Mouse (Mus musculus) intestine, postnatal 0 days (tissue): Measurements from ENCODE around the gene Pfn1. TPM values are rescaled to one million over a fixed set of nuclear protein-coding genes. Genes with fewer than 3 reads are reported as not detected.

Experiments
- ATAC-seq: fragments of 200-750 bp; cut with Nextera tagmentation; 2 replicates; pipeline ENCODE4 v1.8.0; 2017; ENCODE audit warnings: mild to moderate bottlenecking, moderate TSS enrichment, moderate library complexity
- H3K27ac ChIP-seq: fragments of 300-500 bp; sonication (generic); 2 replicates; pipeline ENCODE4 v1.5.1; 2014; ENCODE audit warnings: mild to moderate bottlenecking, low read depth, low read length, moderate library complexity
- H3K27me3 ChIP-seq: fragments of 300-500 bp; sonication (generic); replicated peaks from 2 replicates; pipeline ENCODE4 v1.6.1; 2014; ENCODE audit warnings: low read length, mixed read lengths; ENCODE audit not compliant: control insufficient read depth, insufficient read depth
- H3K36me3 ChIP-seq: fragments of 300-500 bp; sonication (generic); 2 replicates; pipeline ENCODE4 v1.6.1; 2014; ENCODE audit warnings: mild to moderate bottlenecking, moderate library complexity; ENCODE audit not compliant: control insufficient read depth, insufficient read depth
- H3K4me1 ChIP-seq: fragments of 300-500 bp; sonication (generic); replicated peaks from 2 replicates; pipeline ENCODE4 v1.6.1; 2014; ENCODE audit warnings: antibody characterized with exemption, low read length, mixed read lengths; ENCODE audit not compliant: control insufficient read depth, insufficient read depth
- H3K4me2 ChIP-seq: fragments of 300-500 bp; sonication (generic); replicated peaks from 2 replicates; pipeline ENCODE4 v1.6.1; 2014; ENCODE audit warnings: low read depth, mild to moderate bottlenecking, moderate library complexity
- H3K4me3 ChIP-seq: fragments of 300-500 bp; sonication (generic); 2 replicates; pipeline ENCODE4 v1.5.1; 2014; ENCODE audit warnings: low read depth, low read length
- H3K9ac ChIP-seq: fragments of 300-500 bp; sonication (generic); 2 replicates; pipeline ENCODE4 v1.6.1; 2014; ENCODE audit warnings: mild to moderate bottlenecking, low read depth, low read length
- H3K9me3 ChIP-seq: fragments of 300-500 bp; sonication (generic); 2 replicates; pipeline ENCODE4 v1.6.1; 2016; ENCODE audit warnings: mixed run types; ENCODE audit not compliant: control insufficient read depth
- CTCF ChIP-seq: sonication (generic); IDR thresholded peaks from 2 replicates; pipeline ENCODE4 v1.5.1; 2016; ENCODE audit warnings: low read depth, mild to moderate bottlenecking, control low read depth, antibody characterized with exemption, moderate library complexity
- WGBS: fragments of 180-500 bp; shearing (Covaris S2); extraction: QIAGEN DNeasy Blood & Tissue Kit; methylation state at CpG from one replicate; pipeline ENCODE4 v1.1.7; 2014; 5-methylcytosine and 5-hydroxymethylcytosine counted together
- polyA plus RNA-seq: library from polyadenylated mRNA; unstranded; fragments of >200 nt; fragmentation: Nextera tagmentation; extraction: Ambion mirVana; gene quantifications from 2 replicates; pipeline ENCODE4 v1.2.1, GENCODE M21; 2015

Gene Pfn1
- polyA plus RNA-seq, 1 experiment from 2014 or later = 1,961 TPM

DNA sequence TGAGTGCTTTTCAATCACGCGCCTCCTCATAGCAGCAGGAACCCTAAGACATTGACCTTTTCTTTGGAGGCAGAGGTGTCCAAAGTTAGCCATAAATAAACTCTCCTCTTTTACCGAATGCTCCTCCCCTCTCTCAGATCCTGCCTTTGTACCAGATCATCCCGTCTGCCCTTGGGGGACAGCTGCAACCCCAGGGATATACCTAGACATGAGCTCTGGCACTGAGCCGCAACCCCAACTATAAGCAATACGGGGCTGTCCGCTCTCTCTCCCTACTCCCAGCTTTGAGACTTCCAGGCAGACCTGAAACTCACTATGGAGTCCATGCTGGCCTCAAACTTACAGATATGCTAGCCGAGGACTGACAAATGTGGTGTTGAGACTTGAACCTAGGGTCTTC is 12.2 kb upstream of the Pfn1 start:
- Histone ChIP-seq H3K36me3 (peaks cover 51% of the 10 kb centered on the region), H3K4me2 (no peak overlapping the region), H3K9me3 (no peaks in the 10 kb centered on the region), H3K27ac (no peak overlapping the region), H3K27me3 (no peaks in the 10 kb centered on the region), H3K4me1 (no peaks in the 10 kb centered on the region), H3K4me3 (no peak overlapping the region), H3K9ac (no peak overlapping the region)
- no peak for TF ChIP-seq CTCF
- 96% methylated on average over 8 of the region's 8 CpGs for WGBS
- ATAC-seq = no peak

DNA sequence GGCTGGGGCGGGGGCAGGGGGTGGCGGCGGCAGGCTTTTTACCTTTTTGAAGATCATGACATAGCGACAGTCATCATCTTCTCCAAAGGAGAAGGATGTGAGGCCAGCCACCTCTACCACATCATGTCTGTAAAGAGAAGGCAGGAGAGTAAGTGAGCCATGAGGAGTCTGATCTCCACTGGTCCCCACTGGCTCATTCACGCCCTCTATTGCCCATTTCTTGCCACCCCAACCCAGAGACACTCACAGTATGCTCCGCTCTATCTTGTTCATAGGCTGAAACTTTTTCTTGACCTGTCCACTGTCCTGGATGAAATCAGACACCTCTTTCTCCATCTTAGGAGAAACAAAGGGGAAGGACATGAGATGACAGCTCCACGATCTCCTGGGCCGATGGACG is 10.3 kb upstream of the Pfn1 start:
- peaks cover 42% of the 10 kb centered on the region for H3K36me3 ChIP-seq
- TF ChIP-seq CTCF = peak; percentile 44
- no peaks in the 10 kb centered on the region for H3K4me1 ChIP-seq
- no peak overlapping the region for H3K4me2 ChIP-seq
- no peak overlapping the region for H3K27ac ChIP-seq
- WGBS = 95% methylated on average over 9 of the region's 9 CpGs
- H3K9me3 ChIP-seq = no peaks in the 10 kb centered on the region
- no peak overlapping the region for H3K9ac ChIP-seq
- no peaks in the 10 kb centered on the region for H3K27me3 ChIP-seq
- H3K4me3 ChIP-seq = no peak overlapping the region
- ATAC-seq = no peak

DNA sequence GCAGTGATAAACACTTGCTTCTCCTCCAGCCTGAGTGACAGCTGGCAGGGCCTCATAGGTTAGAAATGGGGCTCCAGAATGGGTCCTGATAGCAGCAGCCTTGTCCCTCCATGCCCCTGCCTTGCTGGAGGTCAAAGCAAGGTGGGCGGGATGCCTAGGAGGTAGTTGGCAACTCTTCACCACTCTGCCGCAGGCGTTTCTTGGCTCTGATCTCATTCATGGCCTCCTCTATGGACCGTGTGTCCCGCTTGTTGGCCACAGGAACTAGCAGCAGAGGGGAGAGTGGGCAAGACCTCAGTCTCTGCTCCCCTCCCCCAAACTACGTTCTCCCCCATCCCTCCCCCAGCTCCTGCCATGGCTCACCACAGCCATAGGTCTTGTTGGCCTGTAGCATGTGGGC is 9.5 kb upstream of the Pfn1 start:
- Histone ChIP-seq H3K4me2 (no peak overlapping the region), H3K9ac (no peak overlapping the region), H3K27ac (no peak overlapping the region), H3K4me1 (no peaks in the 10 kb centered on the region), H3K4me3 (no peak overlapping the region), H3K9me3 (no peaks in the 10 kb centered on the region), H3K36me3 (peaks cover 42% of the 10 kb centered on the region), H3K27me3 (no peaks in the 10 kb centered on the region)
- TF ChIP-seq CTCF = no peak
- WGBS = 96% methylated on average over 6 of the region's 6 CpGs
- no peak for ATAC-seq

DNA sequence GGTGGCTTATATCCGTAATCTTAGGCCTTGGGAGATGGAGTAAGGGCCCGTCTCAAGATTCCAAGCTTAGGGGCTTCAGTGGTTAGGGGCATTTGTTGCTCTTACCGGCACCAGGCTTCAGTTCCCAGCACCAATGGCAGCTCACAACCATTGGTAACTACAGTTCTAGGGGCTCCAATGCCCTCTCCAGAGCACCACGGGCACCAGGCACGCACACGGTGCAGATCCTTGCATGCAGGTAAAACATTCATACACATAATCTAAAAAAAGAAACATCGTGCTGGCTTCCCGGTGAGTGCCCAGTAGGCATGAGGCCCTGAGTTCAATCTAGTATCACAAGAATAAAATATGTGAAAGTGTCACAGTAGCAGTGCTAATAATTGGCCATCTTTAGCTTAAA is 8.7 kb upstream of the Pfn1 start:
- WGBS = 89% methylated on average over 8 of the region's 8 CpGs
- H3K36me3 ChIP-seq = peaks cover 42% of the 10 kb centered on the region

DNA sequence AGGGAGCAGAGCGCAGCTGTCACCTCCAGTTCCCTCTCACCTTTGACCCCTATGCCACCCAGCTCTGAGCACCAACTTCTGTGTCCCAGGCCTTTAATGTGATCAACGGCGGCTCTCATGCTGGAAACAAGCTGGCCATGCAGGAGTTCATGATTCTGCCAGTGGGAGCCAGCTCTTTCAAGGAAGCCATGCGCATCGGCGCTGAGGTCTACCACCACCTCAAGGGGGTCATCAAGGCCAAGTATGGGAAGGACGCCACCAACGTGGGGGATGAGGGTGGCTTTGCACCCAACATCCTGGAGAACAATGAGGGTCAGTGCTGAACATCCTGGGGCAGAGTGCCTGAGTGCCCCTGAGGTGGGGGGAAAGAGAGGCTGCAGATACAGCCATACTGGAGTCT is 6.1 kb upstream of the Pfn1 start:
- Histone ChIP-seq H3K27ac (no peak overlapping the region), H3K4me1 (peaks cover 10% of the 10 kb centered on the region), H3K36me3 (peaks cover 34% of the 10 kb centered on the region), H3K4me2 (no peak overlapping the region), H3K9ac (no peak overlapping the region), H3K27me3 (no peaks in the 10 kb centered on the region), H3K4me3 (no peak overlapping the region), H3K9me3 (no peaks in the 10 kb centered on the region)
- ATAC-seq = no peak
- WGBS = 91% methylated on average over 8 of the region's 8 CpGs
- no peak for TF ChIP-seq CTCF

More for the DNA sequence above, 8.7 kb upstream of the Pfn1 start:
- H3K27me3 ChIP-seq = no peaks in the 10 kb centered on the region
- H3K27ac ChIP-seq = no peak overlapping the region
- no peak overlapping the region for H3K9ac ChIP-seq
- no peaks in the 10 kb centered on the region for H3K9me3 ChIP-seq
- H3K4me3 ChIP-seq = no peak overlapping the region
- H3K4me1 ChIP-seq = no peaks in the 10 kb centered on the region
- H3K4me2 ChIP-seq = no peak overlapping the region
- ATAC-seq = no peak
- TF ChIP-seq CTCF = no peak

DNA sequence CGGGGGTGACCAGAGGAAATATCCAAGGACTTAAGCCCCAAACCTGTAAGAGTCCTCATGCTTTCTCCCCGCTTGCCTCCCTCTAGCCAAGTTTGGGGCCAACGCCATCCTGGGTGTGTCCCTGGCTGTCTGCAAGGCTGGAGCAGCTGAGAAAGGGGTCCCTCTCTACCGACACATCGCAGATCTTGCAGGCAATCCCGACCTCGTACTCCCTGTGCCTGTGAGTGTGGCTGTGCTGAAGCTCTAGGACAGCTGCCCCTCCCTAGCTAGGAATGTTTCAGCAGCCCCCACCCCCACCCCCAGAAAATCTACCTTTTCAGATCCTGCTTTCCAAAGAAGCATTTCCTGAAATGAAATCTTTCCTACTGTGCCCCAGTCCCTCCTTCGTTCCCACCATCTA is 4.5 kb upstream of the Pfn1 start:
- ATAC-seq = no peak
- WGBS = 55% methylated on average over 8 of the region's 8 CpGs
- no peaks in the 10 kb centered on the region for H3K9me3 ChIP-seq

DNA sequence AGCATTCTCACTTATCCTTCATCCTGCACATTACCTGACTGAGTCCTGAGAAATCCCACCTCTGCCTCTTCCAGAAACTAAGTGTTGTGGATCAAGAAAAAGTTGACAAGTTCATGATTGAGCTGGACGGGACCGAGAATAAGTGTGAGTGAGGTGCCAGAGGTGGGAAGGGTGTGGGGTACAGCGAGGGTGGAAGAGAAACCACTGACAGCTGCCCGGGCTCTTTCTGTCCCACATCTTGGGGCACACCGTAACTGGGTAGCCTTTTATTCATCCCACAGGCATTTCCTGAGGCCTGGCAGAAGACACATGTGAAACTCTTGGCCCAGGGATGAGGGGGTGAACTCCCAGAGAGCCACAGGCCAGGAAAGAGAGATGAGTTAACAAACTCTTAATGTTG is 4.1 kb upstream of the Pfn1 start:
- no peak for ATAC-seq
- Histone ChIP-seq H3K27me3 (no peaks in the 10 kb centered on the region), H3K36me3 (peaks cover 16% of the 10 kb centered on the region), H3K4me2 (no peak overlapping the region), H3K9me3 (no peaks in the 10 kb centered on the region), H3K4me1 (peaks cover 10% of the 10 kb centered on the region), H3K9ac (no peak overlapping the region), H3K27ac (no peak overlapping the region), H3K4me3 (no peak overlapping the region)
- no peak for TF ChIP-seq CTCF
- WGBS = 86% methylated on average over 5 of the region's 5 CpGs

More for the DNA sequence above, 4.5 kb upstream of the Pfn1 start:
- H3K27ac ChIP-seq = no peak overlapping the region
- H3K36me3 ChIP-seq = peaks cover 20% of the 10 kb centered on the region
- no peak overlapping the region for H3K4me3 ChIP-seq
- H3K4me2 ChIP-seq = no peak overlapping the region
- no peak for TF ChIP-seq CTCF
- no peak overlapping the region for H3K9ac ChIP-seq
- H3K4me1 ChIP-seq = peaks cover 10% of the 10 kb centered on the region
- H3K27me3 ChIP-seq = no peaks in the 10 kb centered on the region
